Mouse (Mus musculus) CD8-positive naive resting alpha-beta T cell, adult 2 months (primary cell): Measurements from ENCODE around the gene Rps6ka2.
"Not testable (repeated sequence)": the region's sequence is repeated elsewhere in the genome, so short reads cannot be mapped to it uniquely, and the experiment has no call there.

Source experiments
- DNase-seq, 2 experiments: peaks; one replicate each; pipeline ENCODE4 v3.0.0; 2022; ENCODE audit warnings: low read depth in 2 of 2, low spot score in 2 of 2

The Rps6ka2 gene

DNA sequence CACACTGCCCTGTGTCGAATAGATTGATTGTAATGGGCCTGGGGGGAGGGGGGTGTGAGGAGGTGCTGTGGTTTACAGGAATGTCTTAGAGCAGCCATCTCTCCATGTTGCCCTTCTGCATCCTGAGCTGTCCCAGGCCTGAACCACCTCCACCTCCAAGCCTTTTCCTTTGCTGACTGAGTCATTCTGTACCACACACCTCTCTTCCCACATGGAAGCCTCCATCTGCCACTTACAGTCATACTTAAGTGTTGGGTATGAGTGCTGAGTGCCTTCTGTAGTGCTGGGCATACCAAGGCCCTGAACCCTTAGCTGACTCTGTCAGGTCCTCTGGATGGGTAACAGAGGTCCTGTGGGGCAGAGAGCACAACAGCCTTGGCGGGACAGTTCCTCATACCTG, 97.9 kb downstream of the Rps6ka2 start:
- DNase-seq: no peak

DNA sequence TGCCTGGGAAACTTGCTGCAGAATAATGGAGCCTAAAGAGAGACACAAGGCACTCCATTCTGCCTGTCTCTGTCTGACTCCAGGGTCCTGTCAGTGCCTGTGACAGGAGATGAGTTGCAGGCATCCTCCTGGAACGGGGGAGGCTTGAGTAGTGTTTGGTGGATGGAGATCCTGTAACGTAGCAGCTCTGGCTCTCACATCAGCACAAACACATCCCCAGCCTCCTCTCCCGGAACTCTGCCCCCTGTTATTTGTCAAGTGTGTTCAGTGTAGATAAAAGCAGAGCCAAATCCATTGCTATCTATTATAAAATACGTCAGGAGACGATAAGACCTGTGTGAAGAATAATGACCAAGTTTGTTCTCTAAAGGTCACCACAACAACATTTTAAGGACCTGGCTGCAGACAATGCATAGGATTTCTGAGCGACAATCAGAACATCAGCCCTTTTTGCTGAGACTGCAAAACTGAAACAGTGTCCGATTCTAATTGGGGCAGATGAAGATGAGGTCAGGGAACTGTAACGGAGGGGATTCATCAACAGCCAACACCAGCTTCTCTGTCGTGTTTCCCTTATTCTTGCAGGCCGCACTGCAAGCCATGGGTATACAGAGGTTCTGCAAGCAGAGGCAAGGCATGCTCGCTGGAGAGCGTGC, 99.4 kb downstream of the Rps6ka2 start:
- DNase-seq: no peak

DNA sequence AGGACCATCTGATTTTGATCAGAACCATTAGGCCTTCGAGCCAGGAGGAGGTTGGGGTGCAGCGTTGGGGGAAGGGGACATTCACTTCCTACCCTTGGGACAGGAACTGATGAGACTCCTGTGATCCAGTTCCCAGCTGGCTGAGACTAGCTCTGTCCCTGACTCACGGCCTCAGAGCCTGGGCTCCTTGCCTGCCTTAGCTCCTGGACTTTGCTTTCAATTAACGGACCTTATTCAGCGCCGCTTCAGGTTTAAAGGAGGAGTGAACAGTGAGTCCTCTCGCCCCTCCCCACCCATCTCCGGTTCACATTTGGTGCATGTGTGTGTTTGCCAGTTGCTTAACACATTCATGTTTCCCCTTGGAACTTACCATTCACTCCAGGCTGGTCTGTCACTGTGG, 100.6 kb downstream of the Rps6ka2 start:
- no peak for DNase-seq

DNA sequence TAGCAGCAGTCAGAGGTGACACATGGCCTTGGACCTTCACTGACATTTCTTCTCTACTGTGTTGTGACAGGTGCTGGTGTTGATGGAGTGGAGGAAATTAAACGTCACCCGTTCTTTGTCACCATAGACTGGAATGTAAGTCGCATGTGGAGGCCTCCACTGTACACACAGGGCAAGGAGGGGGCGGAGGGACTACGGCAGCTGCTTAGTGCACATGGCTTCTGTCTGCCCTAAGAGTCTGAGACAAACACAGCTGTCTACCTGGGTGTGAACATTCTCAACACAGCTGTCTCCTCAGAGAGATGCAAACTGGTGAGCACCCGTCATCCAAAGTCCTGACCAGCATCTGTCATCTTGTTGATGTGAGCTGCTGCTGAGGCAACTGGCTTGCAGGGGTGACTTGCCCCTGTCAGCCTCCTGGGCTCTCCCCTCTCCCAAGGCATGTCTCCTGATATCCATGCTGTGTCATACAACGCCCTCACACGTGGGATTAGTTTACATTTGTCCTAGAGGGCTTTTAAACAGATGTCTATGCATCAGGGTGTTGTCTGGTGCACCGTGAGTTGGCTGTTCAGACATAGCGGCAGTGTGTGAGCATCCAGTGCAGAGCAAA, 101.7 kb downstream of the Rps6ka2 start:
- DNase-seq: no peak

DNA sequence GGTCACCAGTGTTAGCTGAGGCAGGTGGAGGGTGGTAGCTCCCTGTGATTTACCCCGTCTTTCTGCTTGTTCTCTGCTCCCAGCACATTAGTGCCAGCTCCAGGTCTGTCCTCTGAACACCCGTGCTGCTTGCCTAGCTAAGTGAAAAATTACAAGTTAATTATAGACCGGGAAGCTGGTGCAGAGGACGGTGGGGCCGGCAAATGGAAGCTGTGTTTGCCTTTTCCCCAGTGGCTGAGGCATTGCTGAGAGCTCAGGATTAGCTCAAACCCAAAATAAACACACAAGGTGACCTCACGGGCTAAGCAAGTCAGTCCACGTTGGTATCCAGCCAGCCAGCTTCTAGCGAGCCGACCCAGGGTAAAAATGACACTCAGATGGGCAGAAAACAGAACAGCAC, 103.1 kb downstream of the Rps6ka2 start:
- DNase-seq: no peak

DNA sequence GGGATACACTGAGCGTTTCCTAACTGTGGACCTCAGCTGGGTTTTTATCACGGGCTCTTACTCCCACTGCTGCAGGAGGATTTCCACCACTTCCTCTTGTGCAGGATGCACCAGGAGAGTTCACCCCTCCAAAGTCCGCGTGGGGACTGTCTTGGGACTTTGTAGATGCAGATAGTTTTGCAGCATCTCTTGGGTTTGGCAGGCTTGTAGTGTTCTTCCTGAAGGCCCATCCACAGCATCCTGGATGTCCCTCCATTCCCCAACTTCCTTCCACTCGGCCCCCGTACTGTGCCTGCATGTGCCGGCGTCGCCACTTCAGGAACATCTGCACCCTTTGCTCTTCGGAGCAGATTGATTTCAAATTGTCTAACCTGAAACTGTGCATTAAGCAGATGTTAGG, 103.9 kb downstream of the Rps6ka2 start:
- no peak for DNase-seq

DNA sequence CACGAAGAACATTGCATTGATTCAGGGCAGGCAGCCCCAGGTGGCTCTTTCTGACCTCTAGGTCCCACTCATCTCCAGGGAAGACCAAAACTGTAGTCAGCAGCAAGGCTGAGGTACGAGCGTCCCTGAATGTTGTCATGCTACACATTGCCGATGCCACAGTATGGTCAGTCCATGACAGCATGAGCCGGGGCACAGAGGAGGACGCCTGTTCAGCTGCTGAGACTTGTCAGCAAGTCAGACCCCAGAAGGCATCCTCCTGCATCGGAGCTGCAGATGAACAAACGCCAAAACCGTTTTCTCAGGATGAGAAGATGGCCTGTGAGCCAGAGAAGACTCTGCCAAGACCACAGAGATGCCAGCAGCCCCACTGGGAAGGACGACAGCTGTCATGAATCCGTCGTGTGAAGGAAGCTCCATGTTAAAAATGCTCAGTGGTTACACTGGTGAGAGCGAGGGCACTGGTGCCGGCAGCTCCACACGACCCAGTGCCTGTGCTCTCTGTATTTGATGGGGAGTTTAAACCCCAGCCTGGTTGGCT, 108.9 kb downstream of the Rps6ka2 start:
- DNase-seq: no peak

DNA sequence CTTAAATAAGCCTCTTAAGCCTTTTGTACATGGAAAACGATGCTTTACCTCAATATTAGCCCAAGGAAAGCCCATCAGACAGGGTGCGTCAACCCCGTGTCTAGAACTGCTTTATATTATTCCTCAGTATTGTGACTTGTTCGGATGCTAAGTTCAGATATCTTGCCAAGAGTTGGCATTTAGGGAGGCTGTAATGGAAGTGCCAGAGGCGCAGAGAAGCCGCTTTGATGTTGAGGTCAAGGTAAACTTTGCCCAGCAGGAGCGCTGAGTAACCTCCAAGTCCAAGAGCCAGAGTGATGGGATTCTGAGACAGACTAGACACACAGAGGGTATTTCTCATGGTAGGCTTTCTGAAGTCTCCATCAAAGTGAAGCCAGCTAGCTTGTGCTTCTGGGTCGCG, 109.3 kb downstream of the Rps6ka2 start:
- no peak for DNase-seq

DNA sequence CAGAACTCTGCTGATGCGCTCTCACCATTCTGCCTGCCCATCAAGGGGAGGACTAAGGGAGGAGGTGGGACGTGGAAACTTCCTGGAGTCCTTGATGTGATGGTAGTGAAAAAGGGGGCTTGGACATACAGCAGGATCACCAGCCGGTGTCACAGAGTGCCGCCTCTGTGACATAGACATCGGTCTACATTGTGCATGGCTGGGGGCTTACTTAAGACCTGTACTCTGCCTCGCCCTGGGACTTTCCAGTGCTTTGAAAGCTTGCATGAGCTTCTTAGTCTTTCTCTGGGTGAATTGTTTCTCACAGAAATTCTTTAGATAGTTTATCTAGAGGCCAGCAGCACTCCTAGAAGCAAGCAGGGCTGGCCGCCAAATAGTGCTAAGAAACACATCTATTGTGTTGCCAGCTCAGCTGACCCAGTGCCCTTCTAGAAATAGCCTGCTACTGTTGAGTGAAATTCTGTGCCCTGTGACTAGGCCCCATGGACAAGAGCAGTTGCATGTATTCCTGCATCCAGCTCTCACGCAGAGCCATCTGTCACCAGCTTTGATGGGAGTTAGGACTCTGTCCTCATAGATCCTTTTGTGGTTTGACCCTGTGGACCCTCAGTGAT, 114.5 kb downstream of the Rps6ka2 start:
- no peak for DNase-seq

DNA sequence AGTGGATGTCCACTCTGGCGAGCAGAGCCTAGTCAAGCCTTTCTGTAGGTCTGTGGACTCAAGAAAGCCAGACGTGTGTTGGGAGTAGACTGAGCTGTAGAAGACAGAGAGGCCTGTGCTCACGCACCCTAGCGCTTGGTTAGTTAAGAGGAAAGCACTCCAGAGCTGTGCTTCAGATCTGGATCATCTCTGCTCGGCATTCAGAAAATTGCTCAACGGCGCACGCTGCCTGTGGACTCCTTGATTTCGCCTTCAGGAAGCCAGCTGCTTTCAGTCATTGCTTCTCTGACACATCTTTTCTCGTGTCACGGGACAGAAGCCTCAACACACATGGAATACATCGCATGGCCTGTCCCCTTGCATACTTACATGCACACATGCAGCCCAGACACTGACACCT, 115.4 kb downstream of the Rps6ka2 start:
- DNase-seq: no peak

DNA sequence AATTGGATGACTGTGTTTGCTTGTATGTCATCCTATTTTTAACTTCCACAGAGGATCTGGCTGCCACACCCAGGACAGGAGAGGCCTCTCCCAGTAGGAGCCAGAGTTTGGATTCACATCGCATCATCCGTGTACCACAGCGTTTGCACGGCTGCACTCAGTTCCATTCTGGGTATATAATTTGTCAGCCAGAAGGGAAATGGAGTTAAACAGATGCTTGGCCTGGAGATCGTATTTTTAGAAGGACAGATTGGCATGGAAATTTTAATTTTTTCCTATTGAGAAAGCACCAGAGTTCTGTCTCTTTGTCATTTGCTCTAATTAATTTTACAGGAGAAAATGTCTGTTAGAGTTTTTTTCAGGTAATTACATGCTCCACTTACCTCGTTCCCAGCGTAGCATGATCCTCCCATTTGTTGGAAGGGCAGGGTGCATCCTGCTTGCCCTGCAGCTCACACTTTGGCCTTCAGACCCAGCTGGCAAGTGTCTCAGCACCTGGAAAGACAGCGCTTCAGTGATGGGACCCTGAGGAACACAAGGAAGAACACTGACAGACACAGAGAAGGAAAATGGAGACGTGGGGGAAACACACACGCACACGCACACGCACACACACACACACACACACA, 116.6 kb downstream of the Rps6ka2 start:
- no peak for DNase-seq

DNA sequence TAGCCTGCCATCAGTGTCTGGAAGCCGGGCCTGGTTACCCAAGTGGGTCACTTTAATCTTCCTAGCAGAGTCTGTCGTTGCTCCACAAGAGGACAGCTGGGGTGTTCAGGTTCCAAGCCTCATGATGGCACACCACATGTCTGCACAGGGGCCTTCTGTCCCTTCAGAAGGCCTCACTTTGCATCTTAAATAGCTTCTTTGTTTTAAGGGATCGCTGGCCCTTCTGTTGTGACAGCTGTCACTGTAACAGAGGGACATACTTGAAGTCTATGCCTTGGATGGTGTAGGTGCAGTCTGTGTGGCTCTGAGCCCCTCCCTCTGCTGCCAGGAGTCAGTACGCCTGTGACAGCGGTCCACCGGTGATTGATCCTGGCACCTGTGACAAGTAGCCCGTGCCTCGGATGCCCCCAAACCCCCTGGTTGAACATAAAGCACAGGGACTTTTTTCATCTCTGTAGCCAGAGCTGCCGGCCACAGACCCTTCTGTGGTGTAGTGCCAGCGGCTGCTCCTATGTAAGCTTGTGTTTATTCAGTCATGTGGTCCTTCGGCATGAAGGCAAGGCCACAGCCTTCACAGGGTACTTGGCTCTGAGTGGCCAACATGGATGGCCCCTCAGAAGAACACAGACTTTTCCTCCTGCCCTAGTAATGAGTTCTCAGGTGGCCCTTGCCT, 122.2 kb downstream of the Rps6ka2 start:
- DNase-seq: no peak

DNA sequence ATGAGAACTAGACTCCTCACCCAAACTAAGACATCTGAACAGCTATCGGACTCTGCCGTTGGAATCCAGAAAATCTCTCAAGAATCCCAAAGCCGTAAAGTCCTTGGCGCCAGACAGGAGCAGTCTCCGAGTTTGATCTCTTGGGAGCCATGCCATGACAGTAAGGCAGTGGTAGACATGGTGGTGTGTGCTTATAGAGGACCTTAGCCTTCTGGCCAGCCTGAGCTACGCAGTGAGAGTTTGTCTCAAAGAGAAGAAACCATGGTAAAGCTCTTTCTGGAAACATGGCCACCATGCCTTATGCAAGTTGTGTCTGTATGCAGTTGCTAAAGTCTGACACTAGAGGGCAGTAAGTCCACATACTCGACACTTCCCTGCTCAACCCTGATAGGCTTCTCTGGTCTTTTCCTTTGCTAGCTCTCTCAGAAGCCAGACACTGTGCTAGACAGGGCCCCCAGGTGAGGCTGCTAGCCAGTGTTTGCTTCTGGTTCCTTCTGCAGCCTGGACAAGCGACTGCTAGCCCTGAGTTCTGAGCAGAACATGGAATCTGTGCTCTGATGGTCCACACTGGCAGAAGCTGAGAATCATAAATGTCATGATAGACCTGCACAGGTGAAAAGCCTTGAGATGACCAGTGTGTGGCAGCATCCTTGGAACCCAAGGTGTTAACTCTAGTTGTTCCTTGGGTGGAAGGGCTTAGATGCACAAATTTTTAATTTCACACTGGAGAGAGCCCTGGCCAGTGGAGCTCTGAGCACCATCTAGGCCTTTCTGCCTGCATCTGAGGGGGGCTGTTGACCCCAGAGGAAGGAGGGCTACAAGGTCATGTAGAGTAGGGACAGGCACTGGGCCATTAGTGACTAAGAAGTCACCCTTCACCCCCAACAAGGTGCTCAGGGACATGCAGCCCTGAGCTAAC, 136.6 kb downstream of the Rps6ka2 start:
- peak in 1 of 2 experiments; percentile 19 for DNase-seq

DNA sequence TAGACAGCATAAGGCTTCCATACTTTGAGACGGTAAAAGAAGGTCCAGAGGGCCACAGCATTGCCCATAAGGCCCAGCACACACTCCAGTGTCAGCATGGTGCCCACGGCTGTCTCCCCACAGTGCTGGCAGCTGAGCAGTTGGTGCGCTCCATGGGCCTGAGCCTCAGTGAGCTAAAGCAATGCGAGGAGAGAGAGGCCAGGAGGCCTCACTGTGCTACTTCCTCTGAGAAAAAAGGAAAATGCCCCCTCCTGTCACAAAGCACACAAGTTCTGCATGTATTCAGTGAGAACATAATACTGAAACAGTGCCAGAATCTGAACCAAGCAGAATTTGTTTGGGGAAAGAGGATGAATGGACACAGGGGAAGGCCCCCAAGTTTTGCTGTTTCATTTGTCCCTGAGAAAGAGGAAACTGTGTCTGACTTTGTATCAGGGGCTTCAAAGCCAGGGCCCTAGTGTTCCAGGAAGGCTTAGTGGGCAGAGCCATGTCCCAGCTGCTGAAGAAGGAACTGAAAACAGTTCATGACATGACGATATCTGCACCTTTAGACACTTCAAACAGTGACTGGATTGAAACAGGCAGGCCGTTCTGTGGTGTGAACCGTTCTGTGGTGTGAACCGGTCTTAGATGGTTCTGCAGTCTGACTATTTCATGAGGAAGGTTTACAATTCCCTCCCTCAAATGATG, 145.9 kb downstream of the Rps6ka2 start:
- DNase-seq: not testable (repeated sequence)

DNA sequence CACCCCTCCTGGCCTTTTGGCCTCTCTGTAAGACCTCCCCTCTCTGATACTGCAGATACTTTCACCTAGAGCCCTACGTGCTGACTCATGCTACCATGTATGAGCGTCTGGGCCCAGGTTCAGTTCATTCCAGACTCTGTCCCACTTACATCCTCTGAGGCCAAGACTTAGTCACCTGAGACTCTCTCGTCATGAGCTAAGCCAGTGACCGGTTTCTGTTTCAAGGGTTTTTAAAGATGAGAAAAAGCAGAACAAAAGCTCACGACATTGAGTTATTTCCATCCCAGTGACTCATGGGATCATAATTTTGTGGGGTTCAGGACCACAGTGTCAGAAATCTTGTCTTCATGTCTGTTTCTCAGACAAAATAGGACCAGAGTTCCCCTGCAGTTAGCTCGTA, 149.9 kb downstream of the Rps6ka2 start:
- DNase-seq: not testable (repeated sequence)

DNA sequence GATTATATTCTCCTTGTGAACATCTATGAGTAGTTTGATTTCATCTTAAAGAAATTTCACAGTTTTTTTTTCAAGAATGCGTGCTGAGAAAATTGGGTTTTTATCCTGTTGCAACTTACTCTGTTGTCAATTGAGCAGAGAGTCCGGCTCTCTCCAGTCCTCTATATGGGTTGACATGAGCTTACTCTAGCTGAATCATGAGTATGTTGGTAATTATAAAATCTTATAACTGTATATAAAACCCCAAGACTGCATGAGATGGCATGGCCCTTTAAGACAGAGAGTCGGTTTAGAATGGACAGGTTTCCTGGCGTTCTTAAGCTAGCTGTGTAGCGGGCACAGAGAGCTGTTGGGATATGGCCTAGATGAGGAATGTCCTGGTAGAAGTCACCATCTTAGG, 154.4 kb downstream of the Rps6ka2 start, which contains the start of gene Tcp10a:
TSS of gene Tcp10a (plus strand) at position 301 of the 400 bp plus-strand sequence.
- DNase-seq: not testable (repeated sequence)

DNA sequence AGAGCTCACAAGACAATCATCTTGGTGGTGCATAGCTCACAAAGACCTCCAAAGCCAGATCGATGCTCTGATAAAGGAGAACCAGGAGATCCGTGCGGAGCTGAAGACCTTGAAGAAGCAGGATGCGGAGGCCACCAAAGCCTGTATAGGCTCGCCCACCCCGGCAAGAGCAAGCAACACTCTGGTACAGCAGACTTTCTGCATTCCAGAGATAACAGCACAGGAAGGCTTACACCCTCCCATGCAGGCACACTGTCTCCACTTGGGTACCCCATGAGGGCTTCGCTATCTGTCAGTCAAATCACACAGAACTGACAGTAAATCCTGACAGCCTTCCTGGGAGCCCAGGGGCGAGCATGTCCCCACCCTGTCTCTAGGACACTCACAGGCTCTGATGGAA, 156.5 kb downstream of the Rps6ka2 start:
- DNase-seq: not testable (repeated sequence)

DNA sequence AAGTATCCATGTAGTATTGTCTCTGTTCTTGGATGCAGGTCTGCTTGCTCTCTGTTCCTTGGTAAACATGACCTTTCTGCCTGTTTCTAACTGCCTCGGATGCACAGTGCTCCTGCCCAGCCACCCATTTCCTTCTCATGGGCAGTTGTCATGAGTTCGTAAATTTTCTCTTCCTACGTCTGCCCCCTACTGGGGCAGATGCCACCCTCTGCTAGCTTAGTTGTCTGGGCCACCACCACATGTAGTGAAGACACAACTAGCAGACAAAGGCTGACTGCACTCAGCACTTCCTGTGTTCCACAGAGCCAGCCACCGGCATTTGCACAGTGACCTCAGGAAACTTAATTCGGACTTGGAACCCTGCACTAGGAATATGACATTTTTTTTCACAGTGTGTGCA, 162.8 kb downstream of the Rps6ka2 start:
- not testable (repeated sequence) for DNase-seq

DNA sequence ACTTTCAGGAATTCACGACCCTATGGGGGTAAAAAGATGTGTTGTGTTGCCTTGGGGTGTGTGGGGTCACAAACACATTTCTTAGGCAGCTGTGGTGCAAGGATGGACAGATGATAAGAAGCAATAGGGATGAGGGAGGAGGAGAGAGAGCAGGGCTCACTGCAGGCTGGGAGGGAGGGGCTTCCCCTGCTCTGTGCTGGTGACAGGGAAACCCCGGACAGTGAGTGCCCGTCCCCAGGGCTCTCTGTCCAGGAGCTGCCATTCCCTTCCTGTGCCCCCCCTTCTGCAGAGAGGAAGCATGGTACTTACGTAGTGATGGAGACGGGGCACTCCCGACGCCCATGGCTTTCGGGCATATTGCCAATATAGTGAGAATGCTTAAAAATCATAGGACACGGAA, 167.5 kb downstream of the Rps6ka2 start:
- not testable (repeated sequence) for DNase-seq

DNA sequence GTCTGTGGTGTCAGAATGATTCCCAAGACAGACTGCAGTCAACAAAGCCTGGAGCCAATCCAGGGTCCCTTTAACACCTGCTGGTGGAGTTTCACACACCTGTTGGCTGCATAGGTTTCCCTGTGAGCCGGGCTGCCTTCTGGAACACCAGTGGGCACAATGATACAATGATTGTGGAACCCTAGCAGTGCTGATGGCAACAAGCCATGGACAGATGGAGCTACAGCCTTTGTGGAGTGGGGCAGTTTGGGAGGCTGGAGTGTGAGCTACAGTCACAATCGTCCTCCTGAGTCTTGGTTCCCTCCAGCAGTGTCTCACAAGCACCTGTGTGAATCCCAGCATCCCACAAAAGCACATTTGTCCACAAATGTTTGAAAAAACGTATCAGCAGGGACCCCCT, 178.8 kb downstream of the Rps6ka2 start:
- DNase-seq: not testable (repeated sequence)
